Mouse (Mus musculus) embryonic facial prominence, embryonic 11.5 days (tissue): ENCODE results near the gene Srf. TPM values are rescaled to one million over a fixed set of nuclear protein-coding genes. Genes with fewer than 3 reads are reported as not detected.
A peak's percentile ranks its signal among the peaks of the same experiment; 100 is the strongest.

Experiments
- ATAC-seq: fragments of 200-750 bp; cut with Nextera tagmentation; replicated peaks from 2 replicates; pipeline ENCODE4 v1.8.0; 2017; ENCODE audit warnings: low read depth; ENCODE audit not compliant: insufficient number of reproducible peaks, low FRiP score, low TSS enrichment
- DNase-seq: peaks from one replicate; pipeline ENCODE4 v3.0.0-alpha.2; 2015; ENCODE audit warnings: low spot score
- H3K27ac ChIP-seq: fragments of 300-500 bp; sonication (generic); replicated peaks from 2 replicates; pipeline ENCODE4 v1.5.1; 2014; ENCODE audit warnings: mild to moderate bottlenecking, low read depth, low read length, control low read depth
- H3K27me3 ChIP-seq: fragments of 300-500 bp; sonication (generic); 2 replicates; pipeline ENCODE4 v1.6.1; 2014; ENCODE audit warnings: mild to moderate bottlenecking, low read length, moderate library complexity, mixed read lengths; ENCODE audit not compliant: control insufficient read depth, insufficient read depth
- H3K36me3 ChIP-seq: fragments of 300-500 bp; sonication (generic); replicated peaks from 2 replicates; pipeline ENCODE4 v1.6.1; 2014; ENCODE audit warnings: low read depth, mild to moderate bottlenecking, low read length, moderate library complexity, mixed read lengths; ENCODE audit not compliant: control insufficient read depth, insufficient read depth
- H3K4me1 ChIP-seq: fragments of 300-500 bp; sonication (generic); 2 replicates; pipeline ENCODE4 v1.6.1; 2014; ENCODE audit warnings: low read length, mixed read lengths; ENCODE audit not compliant: control insufficient read depth, insufficient read depth
- H3K4me2 ChIP-seq: fragments of 300-500 bp; sonication (generic); 2 replicates; pipeline ENCODE4 v1.6.1; 2014; ENCODE audit warnings: low read depth, mild to moderate bottlenecking, control low read depth, low read length, moderate library complexity
- H3K4me3 ChIP-seq: fragments of 300-500 bp; sonication (generic); 2 replicates; pipeline ENCODE4 v1.5.1; 2014; ENCODE audit warnings: low read depth, low read length, control low read depth
- H3K9ac ChIP-seq: fragments of 300-500 bp; sonication (generic); replicated peaks from 2 replicates; pipeline ENCODE4 v1.6.1; 2014; ENCODE audit warnings: mild to moderate bottlenecking, control low read depth, low read length
- H3K9me3 ChIP-seq: fragments of 300-500 bp; sonication (generic); replicated peaks from 2 replicates; pipeline ENCODE4 v1.6.1; 2016; ENCODE audit warnings: mild to moderate bottlenecking, low read length, inconsistent platforms, mixed read lengths; ENCODE audit not compliant: control insufficient read depth
- WGBS: fragments of 180-500 bp; shearing (Covaris S2); extraction: QIAGEN DNeasy Blood & Tissue Kit; methylation state at CpG from one replicate; pipeline ENCODE4 v1.1.7; 2014; 5-methylcytosine and 5-hydroxymethylcytosine counted together
- polyA plus RNA-seq: library from polyadenylated mRNA; unstranded; fragments of >200 nt; fragmentation: Nextera tagmentation; extraction: Ambion mirVana; gene quantifications from 2 replicates; pipeline ENCODE4 v1.2.1, GENCODE M21; 2014

Srf gene
- polyA plus RNA-seq, 1 experiment from 2014 or later = 6.4 TPM

DNA sequence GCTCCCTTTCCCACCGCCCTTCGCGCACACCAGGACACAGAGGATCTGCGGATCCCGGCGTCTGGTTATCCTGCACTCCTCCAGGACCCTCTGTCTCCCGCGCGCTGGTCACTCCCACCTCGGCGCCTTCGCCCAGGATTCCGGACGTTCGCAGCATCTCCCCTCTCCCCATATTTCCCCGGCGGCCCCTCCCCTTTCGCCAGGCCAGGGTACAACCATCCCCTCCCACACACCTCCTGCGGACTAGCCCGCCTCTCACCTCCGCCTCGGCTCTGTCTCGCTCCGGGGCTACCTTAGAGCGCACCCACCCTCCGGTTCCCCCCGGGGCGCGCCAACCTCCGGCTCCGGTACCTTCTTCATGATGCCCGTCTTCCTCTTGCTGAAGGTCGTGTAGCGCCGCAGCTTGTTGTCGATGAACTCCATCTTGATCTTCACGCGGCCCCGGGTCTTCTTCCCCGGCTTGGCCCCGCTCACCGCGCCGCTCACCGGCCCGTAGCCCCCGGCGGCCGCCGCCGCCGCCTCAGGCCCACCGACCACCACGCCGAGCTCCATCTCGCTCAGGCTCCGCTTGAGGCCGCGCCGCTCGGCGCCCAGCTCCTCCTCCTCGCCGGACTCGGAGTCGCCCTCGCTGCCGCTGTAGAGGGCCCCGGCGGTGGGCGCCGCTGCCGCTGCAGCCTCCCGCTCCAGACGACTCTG lies 850 bp downstream of the Srf start:
- H3K36me3 ChIP-seq = peaks cover 3% of the 10 kb centered on the region
- ATAC-seq (0 out of 2 replicates have a peak, but pooled peaks have one; percentile 1), DNase-seq (peak; percentile 53)
- peak overlapping the region; percentile 83 for H3K27ac ChIP-seq
- WGBS = under 1% methylated on average over 69 of the region's 75 CpGs
- H3K4me1 ChIP-seq = peaks cover 12% of the 10 kb centered on the region
- H3K4me3 ChIP-seq = peak overlapping the region; percentile 99
- H3K9ac ChIP-seq = peak overlapping the region; percentile 97
- H3K9me3 ChIP-seq = no peaks in the 10 kb centered on the region
- no peaks in the 10 kb centered on the region for H3K27me3 ChIP-seq
- H3K4me2 ChIP-seq = peak overlapping the region; percentile 87

DNA sequence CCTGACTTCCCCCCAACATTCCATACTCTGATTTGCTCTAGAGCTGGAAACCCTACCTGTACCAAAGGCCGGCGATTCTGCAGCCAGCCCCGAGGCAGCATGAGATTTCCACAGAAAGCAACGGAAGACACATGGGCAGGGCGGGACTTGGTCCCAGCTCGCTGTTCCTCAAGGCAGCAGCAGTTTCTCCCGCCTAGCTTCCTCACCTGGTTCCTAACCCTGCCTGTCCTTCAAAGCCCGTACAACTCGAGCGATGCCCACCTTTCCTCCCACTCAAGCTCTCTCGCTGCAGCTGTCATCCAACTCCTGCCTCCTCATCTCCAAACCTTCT lies 1.4 kb downstream of the Srf start:
- DNase-seq (peak; percentile 35), ATAC-seq (no peak)
- Histone ChIP-seq H3K9ac (peak overlapping the region; percentile 97), H3K4me2 (peak overlapping the region; percentile 87), H3K27ac (no peak overlapping the region), H3K27me3 (no peaks in the 10 kb centered on the region), H3K4me1 (peaks cover 12% of the 10 kb centered on the region), H3K36me3 (peaks cover 7% of the 10 kb centered on the region), H3K9me3 (no peaks in the 10 kb centered on the region), H3K4me3 (peak overlapping the region; percentile 99)
- WGBS = 0% methylated on average over 11 of the region's 11 CpGs

DNA sequence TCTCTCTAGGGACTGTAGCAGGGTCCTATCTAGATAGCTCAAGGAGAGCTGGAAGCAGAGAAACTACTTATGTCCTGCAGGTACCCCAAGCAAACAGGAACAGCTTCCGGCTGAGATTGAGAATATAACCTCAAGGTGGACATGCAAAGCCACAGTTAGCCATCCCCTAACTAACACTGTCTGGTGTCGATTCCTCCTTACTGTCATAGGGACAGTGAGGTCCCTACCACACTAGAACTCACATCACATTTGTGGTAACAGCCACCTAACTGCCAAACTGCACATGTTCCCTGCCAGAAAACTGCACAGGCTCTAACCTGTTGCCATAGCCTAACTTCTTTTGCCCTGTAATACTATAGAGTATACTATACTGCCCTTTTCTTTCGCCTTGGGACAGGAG lies 2.0 kb downstream of the Srf start:
- peak overlapping the region; percentile 99 for H3K4me3 ChIP-seq
- 72% methylated on average over 3 of the region's 3 CpGs for WGBS
- no peaks in the 10 kb centered on the region for H3K27me3 ChIP-seq
- ATAC-seq (no peak), DNase-seq (no peak)
- H3K4me1 ChIP-seq = peaks cover 12% of the 10 kb centered on the region
- H3K4me2 ChIP-seq = peak overlapping the region; percentile 87
- H3K9me3 ChIP-seq = no peaks in the 10 kb centered on the region
- H3K36me3 ChIP-seq = peaks cover 7% of the 10 kb centered on the region
- no peak overlapping the region for H3K27ac ChIP-seq
- H3K9ac ChIP-seq = peak overlapping the region; percentile 97

DNA sequence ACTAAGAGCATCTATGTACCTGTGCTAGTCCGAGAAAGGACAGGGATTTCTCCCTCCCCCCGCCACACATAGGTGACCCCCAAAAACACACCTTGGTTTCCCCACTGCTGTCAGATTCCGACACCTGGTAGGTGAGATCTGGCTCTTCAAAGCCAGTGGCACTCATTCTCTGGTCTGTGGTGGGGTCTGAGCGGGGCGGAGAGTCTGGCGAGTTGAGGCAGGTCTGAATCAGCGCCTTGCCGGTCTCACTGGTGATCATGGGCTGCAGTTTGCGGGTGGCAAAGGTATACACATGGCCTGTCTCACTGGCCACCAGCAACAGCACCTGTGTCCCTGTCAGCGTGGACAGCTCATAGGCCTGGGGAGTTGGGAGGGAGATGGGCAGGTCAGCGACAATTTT lies 2.5 kb downstream of the Srf start:
- H3K4me2 ChIP-seq = peak overlapping the region; percentile 87
- WGBS = 37% methylated on average over 11 of the region's 11 CpGs
- no peak for DNase-seq
- no peaks in the 10 kb centered on the region for H3K9me3 ChIP-seq
- peaks cover 10% of the 10 kb centered on the region for H3K36me3 ChIP-seq
- peak overlapping the region; percentile 23 for H3K9ac ChIP-seq
- no peak for ATAC-seq
- peak overlapping the region; percentile 99 for H3K4me3 ChIP-seq
- H3K27ac ChIP-seq = 0 out of 2 replicates have a peak overlapping the region, but pooled peaks have one; percentile 20
- H3K27me3 ChIP-seq = no peaks in the 10 kb centered on the region
- H3K4me1 ChIP-seq = peaks cover 12% of the 10 kb centered on the region

DNA sequence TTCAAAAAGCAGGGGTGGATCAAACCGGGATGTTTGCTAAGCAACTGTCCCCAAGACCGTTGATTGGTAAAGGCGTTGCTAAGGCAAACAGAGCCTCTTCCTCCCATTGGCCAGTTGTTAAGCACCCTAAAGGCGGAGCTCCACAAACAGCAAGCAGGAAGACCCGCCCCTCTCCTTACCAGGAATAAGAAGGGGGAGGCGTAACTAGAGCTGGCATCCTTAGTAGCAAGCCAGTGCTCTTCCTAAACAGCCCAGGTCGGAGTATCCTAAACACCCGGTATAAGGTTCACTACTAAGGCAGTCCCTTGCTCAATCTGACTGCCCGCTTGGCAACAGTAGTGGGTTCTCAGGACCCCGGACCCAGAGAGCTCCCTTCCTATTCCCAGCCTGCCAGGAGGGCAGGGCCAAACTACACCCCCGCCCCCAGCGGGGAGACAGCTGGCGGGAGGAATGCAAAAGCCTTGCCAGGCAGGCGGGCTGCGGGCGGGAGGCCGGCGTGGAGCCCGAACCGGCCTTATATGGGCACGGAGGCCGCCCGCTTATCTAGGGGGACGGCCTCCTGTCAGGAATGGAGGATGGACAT lies 3.0 kb downstream of the Srf start:
- DNase-seq = peak; percentile 95
- H3K36me3 ChIP-seq = peaks cover 10% of the 10 kb centered on the region
- peaks cover 12% of the 10 kb centered on the region for H3K4me1 ChIP-seq
- no peaks in the 10 kb centered on the region for H3K9me3 ChIP-seq
- H3K27ac ChIP-seq = 0 out of 2 replicates have a peak overlapping the region, but pooled peaks have one; percentile 20
- H3K27me3 ChIP-seq = no peaks in the 10 kb centered on the region
- peak overlapping the region; percentile 87 for H3K4me2 ChIP-seq
- WGBS = 1% methylated on average over 24 of the region's 24 CpGs
- peak overlapping the region; percentile 23 for H3K9ac ChIP-seq
- peak; percentile 56 for ATAC-seq
- peak overlapping the region; percentile 99 for H3K4me3 ChIP-seq

DNA sequence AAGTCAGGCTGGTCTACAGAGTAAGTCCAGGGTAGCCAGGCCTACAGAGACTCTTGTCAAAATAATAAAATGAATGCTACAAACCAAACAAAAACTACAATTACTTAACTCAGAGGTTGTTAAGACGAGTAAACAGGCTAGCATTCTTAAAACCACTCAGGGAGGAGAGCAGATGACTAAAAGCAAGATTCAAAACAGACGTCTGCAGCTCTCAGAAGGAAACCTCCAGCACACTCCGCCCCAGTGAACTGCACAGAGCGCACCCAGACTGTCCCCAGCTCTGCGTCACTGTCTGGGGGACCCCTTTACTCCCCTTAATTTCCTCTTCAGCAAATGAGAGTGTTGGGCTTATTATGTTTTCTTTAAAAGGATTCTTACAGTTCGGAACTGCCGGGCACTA lies 3.8 kb downstream of the Srf start:
- H3K27ac ChIP-seq = no peak overlapping the region
- H3K27me3 ChIP-seq = no peaks in the 10 kb centered on the region
- no peak overlapping the region; the same call in 1 of the 2 replicates for H3K4me3 ChIP-seq
- no peak overlapping the region for H3K9ac ChIP-seq
- WGBS = 81% methylated on average over 7 of the region's 7 CpGs
- H3K4me2 ChIP-seq = no peak overlapping the region; the same call in 1 of the 2 replicates
- peaks cover 10% of the 10 kb centered on the region for H3K36me3 ChIP-seq
- peaks cover 12% of the 10 kb centered on the region for H3K4me1 ChIP-seq
- ATAC-seq (no peak), DNase-seq (no peak)
- no peaks in the 10 kb centered on the region for H3K9me3 ChIP-seq

DNA sequence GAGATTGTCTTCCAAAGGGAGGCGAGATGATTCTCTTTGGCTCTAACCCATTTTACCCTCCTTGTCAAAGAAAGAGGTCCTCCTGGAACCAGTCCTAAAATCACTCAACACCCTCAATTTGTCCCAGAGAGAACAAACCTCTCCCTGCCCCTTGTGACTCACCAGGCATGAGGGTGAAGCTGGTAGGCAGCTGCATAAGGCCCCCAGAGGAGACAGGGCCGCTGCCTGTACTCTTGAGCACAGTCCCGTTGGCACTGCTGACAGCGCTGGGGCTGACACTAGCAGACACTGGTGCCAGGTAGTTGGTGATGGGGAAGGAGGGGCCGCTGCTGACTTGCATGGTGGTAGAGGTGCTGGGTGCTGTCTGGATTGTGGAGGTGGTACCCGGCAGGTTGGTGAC lies 4.6 kb downstream of the Srf start:
- 97% methylated on average over 6 of the region's 6 CpGs for WGBS
- H3K27ac ChIP-seq = no peak overlapping the region
- H3K4me3 ChIP-seq = no peak overlapping the region
- H3K36me3 ChIP-seq = peaks cover 10% of the 10 kb centered on the region
- no peak overlapping the region for H3K9ac ChIP-seq
- no peak overlapping the region for H3K4me2 ChIP-seq
- DNase-seq (no peak), ATAC-seq (no peak)
- H3K4me1 ChIP-seq = peaks cover 15% of the 10 kb centered on the region
- no peaks in the 10 kb centered on the region for H3K27me3 ChIP-seq
- H3K9me3 ChIP-seq = no peaks in the 10 kb centered on the region

DNA sequence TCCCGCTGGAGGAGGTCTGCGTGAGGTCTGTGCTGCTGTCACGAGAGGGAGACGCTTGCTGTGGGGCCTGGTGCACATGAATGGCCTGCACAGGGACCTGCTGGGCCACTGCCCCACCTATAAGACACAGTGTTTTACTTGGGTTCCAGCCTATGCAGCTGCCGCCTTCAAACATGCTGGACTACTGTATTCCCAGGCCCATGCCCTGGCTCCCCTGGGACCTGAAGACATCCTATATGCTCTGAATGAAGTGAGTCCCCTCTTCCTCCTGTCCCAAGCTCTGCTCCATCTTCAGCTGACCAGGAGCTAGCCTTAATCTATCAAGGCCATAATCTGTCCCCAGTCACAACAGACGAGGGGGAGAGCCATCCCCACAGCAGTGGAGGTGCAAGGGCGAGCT lies 5.1 kb downstream of the Srf start:
- Histone ChIP-seq H3K9me3 (no peaks in the 10 kb centered on the region), H3K4me3 (no peak overlapping the region), H3K4me2 (no peak overlapping the region), H3K27me3 (no peaks in the 10 kb centered on the region; the same call in 1 of the 2 replicates), H3K36me3 (peaks cover 10% of the 10 kb centered on the region), H3K27ac (no peak overlapping the region), H3K4me1 (peaks cover 15% of the 10 kb centered on the region), H3K9ac (no peak overlapping the region)
- ATAC-seq (no peak), DNase-seq (no peak)
- 93% methylated on average over 7 of the region's 7 CpGs for WGBS
